In genomic region chr9:21322917-21323297, GRCm38 (mm10) we compare ENCODE assay signal across 2 mouse cellular contexts. TPM values are rescaled to one million over a fixed set of nuclear protein-coding genes. Genes with fewer than 3 reads are reported as not detected.
"Had no signal": no experiment of that assay in that cellular context is flagged by ENCODE, and none has a peak within 500 bp of the region (broad histone marks: within the 10 kb centered on the region; RNA-seq: fewer than 3 reads in every experiment).

No protein-coding gene starts in this region.

RNA-seq across cellular contexts. Expression of gene Ap1m2, which starts 10.8 kb away (rescaled TPM):
- total RNA-seq: megakaryocyte-erythroid progenitor cell, adult 5-6 weeks had no signal
- polyA plus RNA-seq: macrophage had no signal
